1 mouse cellular context compared by ENCODE assay signal in genomic region chr11:78505430-78505829, GRCm38 (mm10).
A peak's percentile ranks its signal among the peaks of the same experiment; 100 is the strongest.
TF ChIP-seq lines count a peak whose summit lies in the region.

No protein-coding gene starts in this region.

TF ChIP-seq in CH12.LX, 34 proteins besides CTCF, POLR2A, EP300 and RAD21:
- TF ChIP-seq ETS1 (conservative IDR thresholded peaks at IDR 0.05; ENCODE audit: low read depth, low read length) (no peak), NELFE (IDR thresholded peaks at IDR 0.05; ENCODE audit: low read depth, low read length) (no peak), BHLHE40 (IDR thresholded peaks at IDR 0.05; ENCODE audit: low read depth, low read length) (no peak), SMC3 (IDR thresholded peaks at IDR 0.05; ENCODE audit: low read depth, low read length) (no peak), POLR2AphosphoS2 (IDR thresholded peaks at IDR 0.05; ENCODE audit: low read depth, low read length) (0 out of 2 replicates have a peak, but pooled peaks have one; percentile 18), ZMIZ1 (IDR thresholded peaks at IDR 0.05; ENCODE audit: low read depth, low read length) (no peak)
